Mouse (Mus musculus) stomach, postnatal 0 days (tissue): Measurements from ENCODE around the gene Ckmt2.

Source experiments
- CTCF ChIP-seq: IDR thresholded peaks from 2 replicates; pipeline ENCODE4 v1.5.1; 2016; ENCODE audit warnings: antibody characterized with exemption, low read depth, mild to moderate bottlenecking, moderate library complexity
- EP300 ChIP-seq: optimal IDR thresholded peaks from 2 replicates; pipeline ENCODE3; 2016; ENCODE audit warnings: antibody characterized with exemption

GRCm38 (mm10) chr13:91814670-91815069 lies 62.0 kb downstream of the Ckmt2 start:
- TF ChIP-seq CTCF = no peak
- TF ChIP-seq EP300 = no peak
